8 mouse cellular contexts compared by ENCODE assay signal in the genomic region with DNA sequence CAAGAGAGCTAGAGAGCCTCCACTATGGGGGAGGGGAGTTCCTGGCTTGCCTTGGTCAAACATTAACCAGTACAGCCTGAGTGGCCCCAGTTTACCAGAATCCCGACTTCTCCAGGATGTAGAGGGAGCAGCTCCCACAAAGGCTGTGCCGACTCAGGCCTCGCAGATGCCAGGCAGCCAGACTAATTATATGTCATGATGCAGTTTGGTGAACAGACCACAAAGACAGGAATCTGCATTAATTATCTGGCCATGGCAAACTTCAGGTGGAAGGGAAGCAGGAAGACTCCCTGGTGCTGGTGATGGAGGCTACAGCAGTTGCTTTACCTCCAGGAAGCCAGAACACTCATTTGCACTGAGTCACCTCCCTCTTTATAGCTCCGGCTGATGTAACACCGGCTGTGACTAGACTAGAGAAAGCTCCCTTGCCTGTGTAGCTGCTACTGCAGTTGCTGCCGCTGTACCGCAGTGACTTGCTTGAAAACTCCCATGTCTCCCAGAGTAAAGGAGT. TPM values are rescaled to one million over a fixed set of nuclear protein-coding genes. Genes with fewer than 3 reads are reported as not detected.
A peak's percentile ranks its signal among the peaks of the same experiment; 100 is the strongest.
DNase-seq lines count a peak whose midpoint lies in the region; ATAC-seq and TF ChIP-seq lines count a peak whose summit lies in the region.

No protein-coding gene starts in this region.

- H3K36me3 ChIP-seq in CH12.LX (replicated peaks in 1 of 2; ENCODE audit: control insufficient read depth in 1 of 2, insufficient read depth in 1 of 2, low read length in 1 of 2): peaks cover 71 to 91% of the 10 kb centered on the region in 2 experiments
- H3K36me3 ChIP-seq in limb, embryonic 11.5 days (ENCODE audit: control insufficient read depth, insufficient read depth, low read length): no peaks in the 10 kb centered on the region; the same call in 1 of the 2 replicates
- H3K36me3 ChIP-seq in neural tube, embryonic 12.5 days: no peaks in the 10 kb centered on the region

- TF ChIP-seq CTCF in cerebellum, adult 2 months (IDR thresholded peaks at IDR 0.05; ENCODE audit: borderline replicate concordance, insufficient read depth, low read depth, low read length): no peak
- TF ChIP-seq CTCF in CH12.LX (conservative IDR thresholded peaks at IDR 0.05 in 1 of 2, IDR thresholded peaks at IDR 0.05 in 1 of 2; ENCODE audit: low read depth in 2 of 2, low read length in 2 of 2): no peak

- no peaks in the 10 kb centered on the region for H3K9me3 ChIP-seq in CH12.LX (replicated peaks; ENCODE audit: low read length)
- H3K9me3 ChIP-seq in limb, embryonic 11.5 days (ENCODE audit: control insufficient read depth, low read length): no peaks in the 10 kb centered on the region
- no peaks in the 10 kb centered on the region for H3K9me3 ChIP-seq in neural tube, embryonic 12.5 days

- H3K4me1 ChIP-seq in cerebellum, adult 2 months (ENCODE audit: control insufficient read depth, insufficient read depth, low read length): peaks cover 61% of the 10 kb centered on the region
- peaks cover 28 to 85% of the 10 kb centered on the region in 2 experiments for H3K4me1 ChIP-seq in CH12.LX (ENCODE audit: control insufficient read depth in 1 of 2, insufficient read depth in 2 of 2)
- peaks cover 26% of the 10 kb centered on the region for H3K4me1 ChIP-seq in limb, embryonic 11.5 days (ENCODE audit: control insufficient read depth, insufficient read depth, low read length)
- peaks cover 49% of the 10 kb centered on the region for H3K4me1 ChIP-seq in neural tube, embryonic 12.5 days

- H3K79me2 ChIP-seq in CH12.LX (replicated peaks; ENCODE audit: control insufficient read depth, extremely low read depth, insufficient read depth, poor library complexity, severe bottlenecking): peaks cover 93% of the 10 kb centered on the region

- peak; percentile 26 for ATAC-seq in erythroblast, adult 5-6 weeks (replicated peaks; ENCODE audit: low FRiP score, poor library complexity, severe bottlenecking)
- ATAC-seq in limb, embryonic 11.5 days (ENCODE audit: insufficient number of reproducible peaks, low FRiP score, low TSS enrichment, low read depth): no peak
- ATAC-seq in neural tube, embryonic 12.5 days (ENCODE audit: low FRiP score, low read depth): 0 out of 2 replicates have a peak, but pooled peaks have one; percentile 5

- peak; percentile 60 to 76 for DNase-seq in cerebellum, adult 2 months
- no peak for DNase-seq in cerebellum, adult 11 months
- peak; percentile 84 for DNase-seq in CH12.LX (ENCODE audit: extremely low read depth)
- DNase-seq in induced T-regulatory cell, adult 2 months (ENCODE audit: low read depth): peak; percentile 34
- peak; percentile 37 for DNase-seq in limb, embryonic 11.5 days (ENCODE audit: low spot score)
- no peak for DNase-seq in thymus, postnatal 25 days

- no peak for TF ChIP-seq EP300 in CH12.LX (IDR thresholded peaks at IDR 0.05; ENCODE audit: low read length)

- TF ChIP-seq POLR2A in cerebellum, adult 2 months (IDR thresholded peaks at IDR 0.05; ENCODE audit: borderline replicate concordance, insufficient read depth, low read length): no peak
- TF ChIP-seq POLR2A in CH12.LX (IDR thresholded peaks at IDR 0.05; ENCODE audit: low read depth, low read length): no peak; the same call in 1 of the 2 replicates

- TF ChIP-seq RAD21 in CH12.LX (IDR thresholded peaks at IDR 0.05; ENCODE audit: low read depth, low read length): no peak

- peak overlapping the region; percentile 78 for H3K4me2 ChIP-seq in CH12.LX (ENCODE audit: insufficient read depth, low read depth, poor library complexity, severe bottlenecking)
- peak overlapping the region; percentile 19 for H3K4me2 ChIP-seq in limb, embryonic 11.5 days (ENCODE audit: low read depth, severe bottlenecking)
- H3K4me2 ChIP-seq in neural tube, embryonic 12.5 days (replicated peaks): peak overlapping the region; percentile 12

- H3K4me3 ChIP-seq in cerebellum, adult 2 months (replicated peaks; ENCODE audit: insufficient read depth, low read depth, low read length): no peak overlapping the region
- H3K4me3 ChIP-seq in CH12.LX (replicated peaks in 1 of 3; ENCODE audit: low read depth in 2 of 3, low read length in 2 of 3, poor library complexity in 1 of 3): peak overlapping the region; percentile 12 to 55 (median 48)
- no peak overlapping the region for H3K4me3 ChIP-seq in limb, embryonic 11.5 days (ENCODE audit: low read depth, low read length)
- no peak overlapping the region for H3K4me3 ChIP-seq in neural tube, embryonic 12.5 days

- 16% methylated on average over 7 of the region's 7 CpGs for WGBS in cerebellum, adult 2 months
- WGBS in limb, embryonic 11.5 days: 7% methylated on average over 7 of the region's 7 CpGs
- WGBS in neural tube, embryonic 12.5 days: 4% methylated on average over 7 of the region's 7 CpGs

- H3K9ac ChIP-seq in CH12.LX (ENCODE audit: insufficient read depth, low read depth): peak overlapping the region; percentile 96
- H3K9ac ChIP-seq in limb, embryonic 11.5 days (ENCODE audit: low read length): peak overlapping the region; percentile 8; the same call in 1 of the 2 replicates
- H3K9ac ChIP-seq in neural tube, embryonic 12.5 days: no peak overlapping the region

- dilution Hi-C loops in CH12.LX (cut with MboI; ENCODE audit: extremely low pct_ligation_motif_present, extremely low pct_unique_long_range_greater_than_20kb, low sequenced_read_pairs): no loop called here

- H3K27ac ChIP-seq in cerebellum, adult 2 months (ENCODE audit: insufficient read depth, low read length): peak overlapping the region; percentile 37; the same call in 1 of the 2 replicates
- H3K27ac ChIP-seq in CH12.LX (ENCODE audit: insufficient read depth, low read depth): peak overlapping the region; percentile 99
- H3K27ac ChIP-seq in limb, embryonic 11.5 days (replicated peaks; ENCODE audit: low read depth, low read length): peak overlapping the region; percentile 32
- peak overlapping the region; percentile 47; the same call in 1 of the 2 replicates for H3K27ac ChIP-seq in neural tube, embryonic 12.5 days

- in situ Hi-C loops in CH12.LX (cut with MboI; ENCODE audit: low pct_ligation_motif_present, low pct_unique_long_range_greater_than_20kb, low sequenced_read_pairs): no loop called here

- H3K27me3 ChIP-seq in cerebellum, adult 2 months (ENCODE audit: control insufficient read depth, insufficient read depth, low read length): no peaks in the 10 kb centered on the region
- H3K27me3 ChIP-seq in CH12.LX (replicated peaks): no peaks in the 10 kb centered on the region
- no peaks in the 10 kb centered on the region for H3K27me3 ChIP-seq in limb, embryonic 11.5 days (ENCODE audit: control insufficient read depth, insufficient read depth, low read length)
- no peaks in the 10 kb centered on the region for H3K27me3 ChIP-seq in neural tube, embryonic 12.5 days (replicated peaks)

TF ChIP-seq in CH12.LX, 34 proteins besides CTCF, POLR2A, EP300 and RAD21:
- no peak for TF ChIP-seq SMC3 (IDR thresholded peaks at IDR 0.05; ENCODE audit: low read depth, low read length)
- TF ChIP-seq TCF12 (IDR thresholded peaks at IDR 0.05; ENCODE audit: low read depth, low read length): peak; percentile 25; the same call in 1 of the 2 replicates
- TF ChIP-seq MEF2A (IDR thresholded peaks at IDR 0.05; ENCODE audit: borderline replicate concordance, low read depth, low read length): peak; percentile 82; the same call in 1 of the 2 replicates

RNA-seq across cellular contexts. Expression of gene Slc7a5, which starts 9.6 kb away (rescaled TPM):
- polyA plus RNA-seq in cerebellum, adult 2 months (2012; rRNA removed): 70.7 and 78.0 TPM in 2 replicates
- 156 and 207 TPM in 2 replicates for total RNA-seq in CH12.LX (2012; rRNA removed)
- total RNA-seq in CH12.LX (2014; rRNA removed): 110 and 119 TPM in 2 replicates
- polyA plus RNA-seq in CH12.LX (2012; ENCODE audit: insufficient read length, low read depth): 235 and 291 TPM in 2 replicates
- total RNA-seq in erythroblast, adult 5-6 weeks (2015; ENCODE audit: low replicate concordance): 137 and 171 TPM in 2 replicates
- total RNA-seq in erythroblast, adult 5-6 weeks (2017; ENCODE audit: low replicate concordance): 151 and 182 TPM in 2 replicates
- polyA plus RNA-seq in limb, embryonic 11.5 days (2014; fragmentation: Nextera tagmentation; extraction: Ambion mirVana): 15.2 and 17.0 TPM in 2 replicates
- polyA plus RNA-seq in neural tube, embryonic 12.5 days (2016; fragmentation: Nextera tagmentation; extraction: Ambion mirVana): 32.0 and 40.8 TPM in 2 replicates

RNA-seq across cellular contexts. Expression of gene Car5a, which starts 46.8 kb away (rescaled TPM):
- 0.44 and 0.59 TPM in 2 replicates for polyA plus RNA-seq in cerebellum, adult 2 months (2012; rRNA removed)
- 3.1 and 9.7 TPM in 2 replicates for total RNA-seq in CH12.LX (2012; rRNA removed)
- not detected in 2 replicates for total RNA-seq in CH12.LX (2014; rRNA removed)
- 0.90 and 1.6 TPM in 2 replicates for polyA plus RNA-seq in CH12.LX (2012; ENCODE audit: insufficient read length, low read depth)
- total RNA-seq in erythroblast, adult 5-6 weeks (2015; ENCODE audit: low replicate concordance): not detected in 2 replicates
- not detected in 2 replicates for total RNA-seq in erythroblast, adult 5-6 weeks (2017; ENCODE audit: low replicate concordance)
- polyA plus RNA-seq in limb, embryonic 11.5 days (2014; fragmentation: Nextera tagmentation; extraction: Ambion mirVana): not detected in 2 replicates
- 0.19 and 0.32 TPM in 2 replicates for polyA plus RNA-seq in neural tube, embryonic 12.5 days (2016; fragmentation: Nextera tagmentation; extraction: Ambion mirVana)

RNA-seq across cellular contexts. Expression of gene Banp, which starts 51.6 kb away (rescaled TPM):
- polyA plus RNA-seq in cerebellum, adult 2 months (2012; rRNA removed): 64.3 and 67.1 TPM in 2 replicates
- 29.1 and 34.2 TPM in 2 replicates for total RNA-seq in CH12.LX (2012; rRNA removed)
- total RNA-seq in CH12.LX (2014; rRNA removed): 20.9 and 25.7 TPM in 2 replicates
- 13.2 and 14.9 TPM in 2 replicates for polyA plus RNA-seq in CH12.LX (2012; ENCODE audit: insufficient read length, low read depth)
- total RNA-seq in erythroblast, adult 5-6 weeks (2015; ENCODE audit: low replicate concordance): 6.1 and 25.0 TPM in 2 replicates
- total RNA-seq in erythroblast, adult 5-6 weeks (2017; ENCODE audit: low replicate concordance): 20.4 and 45.8 TPM in 2 replicates
- polyA plus RNA-seq in limb, embryonic 11.5 days (2014; fragmentation: Nextera tagmentation; extraction: Ambion mirVana): 57.9 and 58.1 TPM in 2 replicates
- polyA plus RNA-seq in neural tube, embryonic 12.5 days (2016; fragmentation: Nextera tagmentation; extraction: Ambion mirVana): 54.9 and 55.5 TPM in 2 replicates

Comparison
In these comparisons a context has a peak if more than half of its experiments do, and no peak if none do; other contexts are left out.
1. DNase-seq: peak in cerebellum, adult 2 months (2 of 2), CH12.LX (single experiment), induced T-regulatory cell, adult 2 months (single experiment) and limb, embryonic 11.5 days (single experiment); none in cerebellum, adult 11 months (single experiment) and thymus, postnatal 25 days (single experiment).
2. H3K27ac ChIP-seq: peak in every context shown above with its lines; median percentile 99 in CH12.LX; 47 in neural tube, embryonic 12.5 days; 37 in cerebellum, adult 2 months; 32 in limb, embryonic 11.5 days.
3. H3K4me3 ChIP-seq: peak in CH12.LX (3 of 3); none in cerebellum, adult 2 months (single experiment), limb, embryonic 11.5 days (single experiment) and neural tube, embryonic 12.5 days (single experiment).
4. H3K4me2 ChIP-seq: peak in every context shown above with its lines; median percentile 78 in CH12.LX; 19 in limb, embryonic 11.5 days; 12 in neural tube, embryonic 12.5 days.